Mouse (Mus musculus) stomach, postnatal 0 days (tissue): ENCODE results near the gene Dlgap1.
"Not testable (repeated sequence)": the region's sequence is repeated elsewhere in the genome, so short reads cannot be mapped to it uniquely, and the experiment has no call there.

Experiments used
- CTCF ChIP-seq: IDR thresholded peaks from 2 replicates; pipeline ENCODE4 v1.5.1; 2016; ENCODE audit warnings: antibody characterized with exemption, low read depth, mild to moderate bottlenecking, moderate library complexity
- EP300 ChIP-seq: optimal IDR thresholded peaks from 2 replicates; pipeline ENCODE3; 2016; ENCODE audit warnings: antibody characterized with exemption

GRCm38 (mm10) chr17:70837474-70837873 lies 868.6 kb downstream of the Dlgap1 start:
- TF ChIP-seq CTCF, EP300: not testable (repeated sequence)
